Mouse (Mus musculus): Measurements from ENCODE around the gene Mgat5. TPM values are rescaled to one million over a fixed set of nuclear protein-coding genes. Genes with fewer than 3 reads are reported as not detected.

The Mgat5 gene
- total RNA-seq, 1 experiment: 11.0 TPM

DNA sequence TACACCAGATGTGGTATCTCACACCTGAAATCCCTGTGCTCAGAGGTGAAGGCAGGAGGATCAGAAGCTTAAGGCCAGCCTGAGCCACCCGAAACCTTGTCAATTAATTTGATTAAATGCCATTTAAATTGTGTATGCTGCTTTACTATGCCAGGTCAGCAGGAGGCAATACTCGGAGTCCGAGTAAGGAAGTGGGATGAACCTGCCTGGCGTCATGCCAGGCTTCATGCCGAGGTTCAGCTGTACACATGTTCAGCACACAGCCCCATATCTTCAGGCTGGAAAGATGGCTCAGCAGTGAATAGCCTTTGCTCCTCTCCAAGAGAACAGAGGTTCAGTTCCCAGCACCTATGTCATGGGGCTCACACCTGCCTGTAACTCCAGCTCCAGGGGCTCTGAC, 331.6 kb downstream of the Mgat5 start:
- Histone ChIP-seq H3K36me3 (ENCODE audit: control insufficient read depth, insufficient read depth, low read length, poor library complexity, severe bottlenecking) (no peaks in the 10 kb centered on the region), H3K4me3 (ENCODE audit: insufficient read depth in 1 of 2, low read depth in 1 of 2, low read length in 2 of 2, poor library complexity in 1 of 2, severe bottlenecking in 1 of 2) (no peak overlapping the region), H3K9ac (ENCODE audit: insufficient read depth, low read depth, low read length, poor library complexity, severe bottlenecking) (no peak overlapping the region), H3K27ac (ENCODE audit: insufficient read depth, low read depth, low read length, poor library complexity, severe bottlenecking) (no peak overlapping the region), H3K4me1 (ENCODE audit: control insufficient read depth in 2 of 2, insufficient read depth in 2 of 2, low read length in 2 of 2, poor library complexity in 1 of 2) (no peaks in the 10 kb centered on the region), H3K9me3 (ENCODE audit: control insufficient read depth, insufficient read depth, low read depth, low read length) (no peaks in the 10 kb centered on the region)
- TF ChIP-seq MAFK (IDR thresholded peaks at IDR 0.05; ENCODE audit: insufficient read depth, low read depth, low read length) (no peak), ZC3H11A (IDR thresholded peaks at IDR 0.05; ENCODE audit: borderline replicate concordance, low read depth, low read length) (no peak), ZNF384 (IDR thresholded peaks at IDR 0.05; ENCODE audit: low read depth, low read length) (no peak), HCFC1 (IDR thresholded peaks at IDR 0.05; ENCODE audit: borderline replicate concordance, insufficient read depth, low read length) (no peak), CHD2 (IDR thresholded peaks at IDR 0.05; ENCODE audit: low read depth, low read length) (no peak)
- in situ Hi-C loops (cut with MboI; ENCODE audit: low sequenced_read_pairs in 2 of 2, unreplicated experiment in 2 of 2): no loop called here
- no peak for DNase-seq (ENCODE audit: low read depth, low spot score)

DNA sequence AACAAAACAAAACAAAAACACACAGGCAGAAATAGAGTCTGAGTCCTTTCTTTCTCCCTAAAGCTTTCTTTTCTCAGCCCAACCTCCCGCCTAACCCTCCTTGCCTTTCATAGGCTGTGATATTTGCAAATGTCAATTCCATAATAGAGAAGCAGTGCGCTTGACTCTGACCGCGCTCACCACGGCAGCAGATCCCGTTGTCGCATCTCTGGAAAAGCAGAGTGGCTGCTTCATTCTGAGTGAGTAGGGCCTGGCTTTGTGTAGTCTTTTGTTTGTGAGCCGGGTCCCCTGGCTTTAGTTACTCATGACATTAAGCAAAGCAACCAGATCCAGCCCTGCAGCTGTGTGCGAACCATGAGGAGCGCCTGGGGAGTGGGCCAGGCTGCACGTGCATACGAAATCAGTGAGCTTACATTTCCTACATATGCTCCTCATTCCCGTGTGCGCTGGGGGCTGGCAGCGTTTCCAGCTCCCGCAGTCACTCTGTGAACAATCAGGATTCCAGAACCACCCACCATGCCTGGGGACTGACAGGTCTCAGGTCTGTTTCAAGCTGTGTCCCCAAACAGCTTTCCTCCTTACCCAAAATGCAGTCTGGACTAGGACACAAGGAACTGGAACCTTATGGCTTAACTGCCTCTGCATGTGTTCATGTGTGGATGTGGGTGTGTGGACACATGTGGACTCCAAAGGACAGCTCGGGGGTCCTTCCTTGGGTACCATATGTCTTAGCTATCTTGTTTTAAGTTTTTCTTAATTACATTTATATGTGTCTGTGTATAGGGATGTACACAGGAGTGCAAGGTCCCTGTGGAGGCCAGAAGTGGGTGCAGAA, 332.6 kb downstream of the Mgat5 start:
- no peak for DNase-seq (ENCODE audit: low read depth, low spot score)
- TF ChIP-seq ZNF384 (IDR thresholded peaks at IDR 0.05; ENCODE audit: low read depth, low read length): no peak
- TF ChIP-seq HCFC1 (IDR thresholded peaks at IDR 0.05; ENCODE audit: borderline replicate concordance, insufficient read depth, low read length): no peak
- no peak for TF ChIP-seq ZC3H11A (IDR thresholded peaks at IDR 0.05; ENCODE audit: borderline replicate concordance, low read depth, low read length)
- TF ChIP-seq MAFK (IDR thresholded peaks at IDR 0.05; ENCODE audit: insufficient read depth, low read depth, low read length): no peak
- TF ChIP-seq CHD2 (IDR thresholded peaks at IDR 0.05; ENCODE audit: low read depth, low read length): no peak
- in situ Hi-C loops (cut with MboI; ENCODE audit: low sequenced_read_pairs in 2 of 2, unreplicated experiment in 2 of 2): no loop called here
- H3K9ac ChIP-seq (ENCODE audit: insufficient read depth, low read depth, low read length, poor library complexity, severe bottlenecking): no peak overlapping the region
- H3K27ac ChIP-seq (ENCODE audit: insufficient read depth, low read depth, low read length, poor library complexity, severe bottlenecking): no peak overlapping the region
- no peak overlapping the region for H3K4me3 ChIP-seq (ENCODE audit: insufficient read depth in 1 of 2, low read depth in 1 of 2, low read length in 2 of 2, poor library complexity in 1 of 2, severe bottlenecking in 1 of 2)
- H3K9me3 ChIP-seq (ENCODE audit: control insufficient read depth, insufficient read depth, low read depth, low read length): no peaks in the 10 kb centered on the region
- no peaks in the 10 kb centered on the region for H3K36me3 ChIP-seq (ENCODE audit: control insufficient read depth, insufficient read depth, low read length, poor library complexity, severe bottlenecking)
- H3K4me1 ChIP-seq (ENCODE audit: control insufficient read depth in 2 of 2, insufficient read depth in 2 of 2, low read length in 2 of 2, poor library complexity in 1 of 2): no peaks in the 10 kb centered on the region
